Mouse (Mus musculus): ENCODE measurements around the gene Relch. TPM values are rescaled to one million over a fixed set of nuclear protein-coding genes. Genes with fewer than 3 reads are reported as not detected.

Gene Relch
- polyA plus RNA-seq, 1 experiment from 2014 or later = 21.0 TPM

DNA sequence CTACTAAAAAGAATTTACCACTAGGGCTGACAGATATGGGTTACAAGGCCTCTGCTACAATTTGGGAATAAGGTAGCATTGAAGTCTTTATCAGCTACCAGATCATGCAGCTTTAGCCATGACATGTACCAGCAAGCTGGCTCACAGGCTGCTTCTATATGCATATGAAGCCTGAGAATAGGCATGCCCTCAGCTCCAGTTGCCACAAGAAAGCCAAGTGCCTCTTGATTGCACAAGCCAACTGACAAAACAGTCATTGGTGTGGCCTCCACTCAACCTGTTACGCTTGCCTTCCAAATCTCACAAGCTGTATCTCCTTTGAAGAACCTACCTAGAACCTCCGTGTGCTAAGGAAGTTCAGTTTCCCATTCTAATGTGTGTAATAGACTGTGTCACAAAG is 104.7 kb downstream of the Relch start:
- TF ChIP-seq EP300 (IDR thresholded peaks at IDR 0.05) (no peak), CTCF (IDR thresholded peaks at IDR 0.05) (no peak)
- no peak overlapping the region for H3K4me2 ChIP-seq (replicated peaks; ENCODE audit: low read depth, low read length)
- H3K4me3 ChIP-seq (ENCODE audit: low read depth, low read length) = no peak overlapping the region
- H3K36me3 ChIP-seq (ENCODE audit: insufficient read depth, low read length) = no peaks in the 10 kb centered on the region
- 71% methylated on average over 2 of the region's 2 CpGs for whole genome bisulfite sequencing
- H3K27ac ChIP-seq (ENCODE audit: low read length) = no peak overlapping the region
- H3K27me3 ChIP-seq (replicated peaks; ENCODE audit: insufficient read depth, low read length) = no peaks in the 10 kb centered on the region
- H3K9me3 ChIP-seq (ENCODE audit: low read length) = no peaks in the 10 kb centered on the region
- no peak for DNase-seq (ENCODE audit: low spot score)
- H3K4me1 ChIP-seq (ENCODE audit: insufficient read depth, low read depth, low read length) = no peaks in the 10 kb centered on the region
- H3K9ac ChIP-seq (replicated peaks; ENCODE audit: low read depth) = no peak overlapping the region
- ATAC-seq = no peak

- H3K27me3 ChIP-seq (replicated peaks; ENCODE audit: insufficient read depth, low read length) = no peaks in the 10 kb centered on the region
- H3K4me2 ChIP-seq (replicated peaks; ENCODE audit: low read depth, low read length) = no peak overlapping the region
- DNase-seq (ENCODE audit: low spot score) = no peak
- H3K4me1 ChIP-seq (ENCODE audit: insufficient read depth, low read depth, low read length) = no peaks in the 10 kb centered on the region
- 56% methylated on average over 2 of the region's 2 CpGs for WGBS
- no peaks in the 10 kb centered on the region for H3K36me3 ChIP-seq (ENCODE audit: insufficient read depth, low read length)
- TF ChIP-seq CTCF (IDR thresholded peaks at IDR 0.05) (no peak), EP300 (IDR thresholded peaks at IDR 0.05) (no peak)
- no peaks in the 10 kb centered on the region for H3K9me3 ChIP-seq (ENCODE audit: low read length)
- H3K27ac ChIP-seq (ENCODE audit: low read length) = no peak overlapping the region
- H3K9ac ChIP-seq (replicated peaks; ENCODE audit: low read depth) = no peak overlapping the region
- no peak overlapping the region for H3K4me3 ChIP-seq (ENCODE audit: low read depth, low read length)
- ATAC-seq = no peak
Measured at GRCm38 (mm10) chr1:105770685-105771084, 107.0 kb downstream of the Relch start.

DNA sequence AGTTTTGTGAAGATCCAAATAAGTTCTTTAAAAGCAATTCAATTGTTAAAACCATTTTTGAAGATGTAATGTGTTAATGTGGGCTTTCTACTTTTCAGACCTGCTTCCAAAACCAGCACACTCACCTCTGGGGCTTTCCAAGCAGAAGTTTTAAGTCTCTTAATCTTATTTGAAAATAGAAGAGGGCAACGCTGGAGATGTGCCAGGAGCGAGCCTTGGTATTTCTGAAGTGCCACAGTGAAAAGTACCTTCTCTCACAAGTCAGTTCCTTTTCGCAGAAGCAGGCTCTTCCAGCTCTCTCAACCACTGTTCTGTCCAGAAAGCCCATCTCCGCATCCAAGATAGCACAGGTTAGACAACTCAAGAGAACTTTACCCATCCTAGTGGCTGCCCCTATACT is 112.8 kb downstream of the Relch start:
- H3K27me3 ChIP-seq (replicated peaks; ENCODE audit: insufficient read depth, low read length) = no peaks in the 10 kb centered on the region; the same call in none of the 2 replicates
- no peaks in the 10 kb centered on the region for H3K36me3 ChIP-seq (ENCODE audit: insufficient read depth, low read length)
- H3K9me3 ChIP-seq (ENCODE audit: low read length) = no peaks in the 10 kb centered on the region
- no peak overlapping the region for H3K4me3 ChIP-seq (ENCODE audit: low read depth, low read length)
- WGBS = 58% methylated on average over 4 of the region's 4 CpGs
- no peaks in the 10 kb centered on the region for H3K4me1 ChIP-seq (ENCODE audit: insufficient read depth, low read depth, low read length)
- H3K9ac ChIP-seq (replicated peaks; ENCODE audit: low read depth) = no peak overlapping the region
- H3K27ac ChIP-seq (ENCODE audit: low read length) = no peak overlapping the region
- TF ChIP-seq CTCF (IDR thresholded peaks at IDR 0.05) = no peak
- TF ChIP-seq EP300 (IDR thresholded peaks at IDR 0.05) = no peak
- ATAC-seq (no peak), DNase-seq (ENCODE audit: low spot score) (peak; percentile 55)
- no peak overlapping the region for H3K4me2 ChIP-seq (replicated peaks; ENCODE audit: low read depth, low read length)

DNA sequence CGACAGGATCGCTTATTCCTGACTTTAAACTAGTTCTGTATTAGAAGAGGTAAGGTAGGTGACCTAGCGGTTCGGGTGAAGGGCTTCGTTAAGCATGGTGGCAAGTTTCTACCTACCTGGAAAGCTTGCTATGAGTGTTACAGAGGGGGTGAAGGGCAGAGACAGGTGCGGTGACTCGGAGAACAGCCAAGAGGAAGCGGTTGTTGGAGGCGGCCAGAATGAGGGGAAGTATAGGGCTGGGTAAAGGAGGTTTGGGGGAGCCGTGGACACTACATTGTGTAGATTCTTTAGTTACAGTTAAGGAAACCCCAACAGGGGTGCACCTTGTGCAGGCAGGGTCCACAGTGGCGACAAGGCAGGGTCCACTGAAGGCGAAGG is 116.4 kb downstream of the Relch start:
- WGBS = 31% methylated on average over 12 of the region's 12 CpGs
- no peaks in the 10 kb centered on the region; the same call in 1 of the 2 replicates for H3K4me1 ChIP-seq (ENCODE audit: insufficient read depth, low read depth, low read length)
- TF ChIP-seq CTCF (IDR thresholded peaks at IDR 0.05) (no peak), EP300 (IDR thresholded peaks at IDR 0.05) (no peak)

DNA sequence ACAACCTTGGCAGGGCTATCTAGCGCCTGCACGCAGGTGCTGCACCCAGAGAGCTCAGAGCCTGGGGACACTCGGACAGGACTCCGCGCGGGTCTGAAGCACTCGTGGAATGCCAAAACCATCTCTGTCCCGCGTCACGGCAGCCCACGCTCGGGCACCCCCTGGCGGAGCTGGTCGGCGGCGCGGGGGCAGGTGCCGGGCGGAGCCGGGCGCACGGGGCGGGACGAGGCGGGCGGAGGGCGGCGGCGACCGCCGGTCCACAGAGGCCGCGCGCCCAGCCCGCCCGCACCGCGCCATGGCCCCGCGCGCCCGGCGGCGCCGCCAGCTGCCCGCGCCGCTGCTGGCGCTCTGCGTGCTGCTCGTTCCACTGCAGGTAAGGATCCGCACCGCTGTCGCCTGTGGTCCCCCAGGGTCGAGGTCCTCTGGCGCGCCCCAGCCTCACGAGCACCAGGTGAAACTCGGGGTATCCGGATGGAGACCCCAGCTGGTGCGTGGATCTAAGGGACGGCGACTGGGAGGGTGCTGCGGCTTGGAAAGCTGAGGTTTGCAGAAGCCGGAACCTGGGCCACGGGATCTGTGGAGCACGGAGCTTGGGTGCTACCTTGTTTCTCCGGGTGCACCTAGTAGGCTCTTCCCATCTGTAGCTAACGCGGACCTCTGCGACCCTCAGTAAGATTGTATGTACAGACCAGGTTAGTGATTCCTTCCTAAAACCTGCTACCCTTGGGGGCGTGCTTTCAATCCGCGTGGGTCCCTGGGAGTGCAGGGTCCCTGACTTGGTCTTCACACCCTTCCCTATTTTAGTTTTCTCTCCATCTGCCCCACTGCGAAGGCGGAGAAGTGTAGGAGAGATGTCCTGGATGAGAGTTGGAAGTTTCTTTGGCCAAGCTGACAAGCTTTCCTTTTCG is 117.0 kb downstream of the Relch start, which contains the start of gene Tnfrsf11a:
TSS of gene Tnfrsf11a (plus strand) at position 262 of the 908 bp plus-strand sequence.
- Histone ChIP-seq H3K4me2 (replicated peaks; ENCODE audit: low read depth, low read length) (peak within 1 kb of the TSS; percentile 93), H3K9ac (replicated peaks; ENCODE audit: low read depth) (peak within 1 kb of the TSS; percentile 27; the same call in 1 of the 2 replicates), H3K4me1 (ENCODE audit: insufficient read depth, low read depth, low read length) (no peaks in the 10 kb centered on the region; the same call in 1 of the 2 replicates), H3K4me3 (ENCODE audit: low read depth, low read length) (peak within 1 kb of the TSS; percentile 53), H3K36me3 (ENCODE audit: insufficient read depth, low read length) (no peaks in the 10 kb centered on the region), H3K27me3 (replicated peaks; ENCODE audit: insufficient read depth, low read length) (no peaks in the 10 kb centered on the region; the same call in none of the 2 replicates), H3K9me3 (ENCODE audit: low read length) (no peaks in the 10 kb centered on the region), H3K27ac (ENCODE audit: low read length) (no peak within 1 kb of the TSS)
- no peak for TF ChIP-seq EP300 (IDR thresholded peaks at IDR 0.05)
- peak; percentile 65 for TF ChIP-seq CTCF (IDR thresholded peaks at IDR 0.05)
- ATAC-seq (peak; percentile 89), DNase-seq (ENCODE audit: low spot score) (peak; percentile 69)
- 4% methylated on average over 42 of the region's 77 CpGs for WGBS

More for the DNA sequence above, 116.4 kb downstream of the Relch start:
- Histone ChIP-seq H3K9ac (replicated peaks; ENCODE audit: low read depth) (no peak overlapping the region), H3K27me3 (replicated peaks; ENCODE audit: insufficient read depth, low read length) (no peaks in the 10 kb centered on the region; the same call in none of the 2 replicates), H3K36me3 (ENCODE audit: insufficient read depth, low read length) (no peaks in the 10 kb centered on the region), H3K9me3 (ENCODE audit: low read length) (no peaks in the 10 kb centered on the region), H3K27ac (ENCODE audit: low read length) (no peak overlapping the region), H3K4me2 (replicated peaks; ENCODE audit: low read depth, low read length) (peak overlapping the region; percentile 93), H3K4me3 (ENCODE audit: low read depth, low read length) (peak overlapping the region; percentile 53)
- peak; percentile 16; the same call in 1 of the 2 replicates for ATAC-seq
- DNase-seq (ENCODE audit: low spot score) = no peak

- 0 out of 2 replicates have a peak overlapping the region, but pooled peaks have one; percentile 27 for H3K9ac ChIP-seq (replicated peaks; ENCODE audit: low read depth)
- H3K4me2 ChIP-seq (replicated peaks; ENCODE audit: low read depth, low read length) = peak overlapping the region; percentile 93
- no peak overlapping the region for H3K27ac ChIP-seq (ENCODE audit: low read length)
- peak overlapping the region; percentile 53 for H3K4me3 ChIP-seq (ENCODE audit: low read depth, low read length)
- H3K27me3 ChIP-seq (replicated peaks; ENCODE audit: insufficient read depth, low read length) = no peaks in the 10 kb centered on the region; the same call in none of the 2 replicates
- WGBS = 38% methylated on average over 12 of the region's 12 CpGs
- no peak for TF ChIP-seq CTCF (IDR thresholded peaks at IDR 0.05)
- TF ChIP-seq EP300 (IDR thresholded peaks at IDR 0.05) = no peak
- H3K4me1 ChIP-seq (ENCODE audit: insufficient read depth, low read depth, low read length) = no peaks in the 10 kb centered on the region; the same call in 1 of the 2 replicates
- H3K36me3 ChIP-seq (ENCODE audit: insufficient read depth, low read length) = no peaks in the 10 kb centered on the region
- no peak for ATAC-seq
- no peaks in the 10 kb centered on the region for H3K9me3 ChIP-seq (ENCODE audit: low read length)
- DNase-seq (ENCODE audit: low spot score) = no peak
Measured at GRCm38 (mm10) chr1:105781391-105782146, 117.9 kb downstream of the Relch start.
